Mouse (Mus musculus): ENCODE data around the gene Ndufaf3. TPM values are rescaled to one million over a fixed set of nuclear protein-coding genes. Genes with fewer than 3 reads are reported as not detected.

Gene Ndufaf3
- polyA plus RNA-seq, 2 experiments: 23.1 to 42.7 TPM

GRCm38 (mm10) chr9:108546875-108547274 is 20.4 kb downstream of the Ndufaf3 start:
- Histone ChIP-seq H3K27ac (replicated peaks; ENCODE audit: low read depth, low read length) (no peak overlapping the region), H3K9me3 (ENCODE audit: control insufficient read depth, low read length) (no peaks in the 10 kb centered on the region), H3K4me3 (replicated peaks; ENCODE audit: low read length) (no peak overlapping the region), H3K9ac (ENCODE audit: low read depth, low read length, severe bottlenecking) (no peak overlapping the region), H3K27me3 (ENCODE audit: control insufficient read depth, insufficient read depth, low read length) (no peaks in the 10 kb centered on the region), H3K4me1 (ENCODE audit: control insufficient read depth, insufficient read depth, low read length) (no peaks in the 10 kb centered on the region), H3K4me2 (replicated peaks; ENCODE audit: low read depth, low read length, severe bottlenecking) (no peak overlapping the region), H3K36me3 (ENCODE audit: control insufficient read depth, insufficient read depth, low read length) (peaks cover 91% of the 10 kb centered on the region)
- TF ChIP-seq POLR2A (IDR thresholded peaks at IDR 0.05; ENCODE audit: borderline replicate concordance, extremely low read depth, insufficient read depth, insufficient read length): no peak
- 91% methylated on average over 1 of the region's 1 CpGs for WGBS
- no peak for DNase-seq (ENCODE audit: low spot score)
- ATAC-seq (ENCODE audit: low FRiP score, low read depth): no peak

GRCm38 (mm10) chr9:108545986-108546385 is 21.2 kb downstream of the Ndufaf3 start:
- H3K9ac ChIP-seq (ENCODE audit: low read depth, low read length, severe bottlenecking): no peak overlapping the region
- H3K4me3 ChIP-seq (replicated peaks; ENCODE audit: low read length): no peak overlapping the region
- ATAC-seq (ENCODE audit: low FRiP score, low read depth): no peak
- H3K27ac ChIP-seq (replicated peaks; ENCODE audit: low read depth, low read length): no peak overlapping the region
- no peak for TF ChIP-seq POLR2A (IDR thresholded peaks at IDR 0.05; ENCODE audit: borderline replicate concordance, extremely low read depth, insufficient read depth, insufficient read length)
- peaks cover 93% of the 10 kb centered on the region for H3K36me3 ChIP-seq (ENCODE audit: control insufficient read depth, insufficient read depth, low read length)
- no peaks in the 10 kb centered on the region for H3K9me3 ChIP-seq (ENCODE audit: control insufficient read depth, low read length)
- no peak overlapping the region for H3K4me2 ChIP-seq (replicated peaks; ENCODE audit: low read depth, low read length, severe bottlenecking)
- no peak for DNase-seq (ENCODE audit: low spot score)
- WGBS: 95% methylated on average over 3 of the region's 3 CpGs
- H3K27me3 ChIP-seq (ENCODE audit: control insufficient read depth, insufficient read depth, low read length): no peaks in the 10 kb centered on the region
- no peaks in the 10 kb centered on the region for H3K4me1 ChIP-seq (ENCODE audit: control insufficient read depth, insufficient read depth, low read length)

- no peak overlapping the region for H3K9ac ChIP-seq (ENCODE audit: low read depth, low read length, severe bottlenecking)
- no peak overlapping the region for H3K4me3 ChIP-seq (replicated peaks; ENCODE audit: low read length)
- H3K4me1 ChIP-seq (ENCODE audit: control insufficient read depth, insufficient read depth, low read length): no peaks in the 10 kb centered on the region
- no peak overlapping the region for H3K27ac ChIP-seq (replicated peaks; ENCODE audit: low read depth, low read length)
- H3K4me2 ChIP-seq (replicated peaks; ENCODE audit: low read depth, low read length, severe bottlenecking): no peak overlapping the region
- no peaks in the 10 kb centered on the region for H3K27me3 ChIP-seq (ENCODE audit: control insufficient read depth, insufficient read depth, low read length)
- DNase-seq (ENCODE audit: low spot score) (no peak), ATAC-seq (ENCODE audit: low FRiP score, low read depth) (no peak)
- no peak for TF ChIP-seq POLR2A (IDR thresholded peaks at IDR 0.05; ENCODE audit: borderline replicate concordance, extremely low read depth, insufficient read depth, insufficient read length)
- H3K9me3 ChIP-seq (ENCODE audit: control insufficient read depth, low read length): no peaks in the 10 kb centered on the region
- H3K36me3 ChIP-seq (ENCODE audit: control insufficient read depth, insufficient read depth, low read length): peaks cover 90% of the 10 kb centered on the region
Observed at GRCm38 (mm10) chr9:108540846-108541245, 26.4 kb downstream of the Ndufaf3 start.

- H3K4me3 ChIP-seq (replicated peaks; ENCODE audit: low read length): no peak overlapping the region
- H3K9me3 ChIP-seq (ENCODE audit: control insufficient read depth, low read length): no peaks in the 10 kb centered on the region
- no peak overlapping the region for H3K4me2 ChIP-seq (replicated peaks; ENCODE audit: low read depth, low read length, severe bottlenecking)
- DNase-seq (ENCODE audit: low spot score) (no peak), ATAC-seq (ENCODE audit: low FRiP score, low read depth) (no peak)
- H3K36me3 ChIP-seq (ENCODE audit: control insufficient read depth, insufficient read depth, low read length): peaks cover 81% of the 10 kb centered on the region
- no peaks in the 10 kb centered on the region for H3K4me1 ChIP-seq (ENCODE audit: control insufficient read depth, insufficient read depth, low read length)
- no peak overlapping the region for H3K27ac ChIP-seq (replicated peaks; ENCODE audit: low read depth, low read length)
- no peak overlapping the region for H3K9ac ChIP-seq (ENCODE audit: low read depth, low read length, severe bottlenecking)
- no peaks in the 10 kb centered on the region for H3K27me3 ChIP-seq (ENCODE audit: control insufficient read depth, insufficient read depth, low read length)
- TF ChIP-seq POLR2A (IDR thresholded peaks at IDR 0.05; ENCODE audit: borderline replicate concordance, extremely low read depth, insufficient read depth, insufficient read length): no peak
- 98% methylated on average over 1 of the region's 1 CpGs for WGBS
Observed at GRCm38 (mm10) chr9:108531496-108531895, 35.7 kb downstream of the Ndufaf3 start.

GRCm38 (mm10) chr9:108530954-108531353 is 36.3 kb downstream of the Ndufaf3 start:
- ATAC-seq (ENCODE audit: low FRiP score, low read depth): no peak
- Histone ChIP-seq H3K4me2 (replicated peaks; ENCODE audit: low read depth, low read length, severe bottlenecking) (no peak overlapping the region), H3K36me3 (ENCODE audit: control insufficient read depth, insufficient read depth, low read length) (peaks cover 76% of the 10 kb centered on the region), H3K4me3 (replicated peaks; ENCODE audit: low read length) (no peak overlapping the region), H3K9me3 (ENCODE audit: control insufficient read depth, low read length) (no peaks in the 10 kb centered on the region), H3K27me3 (ENCODE audit: control insufficient read depth, insufficient read depth, low read length) (no peaks in the 10 kb centered on the region), H3K9ac (ENCODE audit: low read depth, low read length, severe bottlenecking) (no peak overlapping the region), H3K4me1 (ENCODE audit: control insufficient read depth, insufficient read depth, low read length) (no peaks in the 10 kb centered on the region), H3K27ac (replicated peaks; ENCODE audit: low read depth, low read length) (no peak overlapping the region)
- no peak for DNase-seq (ENCODE audit: low spot score)
- no peak for TF ChIP-seq POLR2A (IDR thresholded peaks at IDR 0.05; ENCODE audit: borderline replicate concordance, extremely low read depth, insufficient read depth, insufficient read length)
- whole genome bisulfite sequencing: 91% methylated on average over 1 of the region's 1 CpGs

- H3K9me3 ChIP-seq (ENCODE audit: control insufficient read depth, low read length): no peaks in the 10 kb centered on the region
- no peak overlapping the region for H3K9ac ChIP-seq (ENCODE audit: low read depth, low read length, severe bottlenecking)
- no peak overlapping the region for H3K4me3 ChIP-seq (replicated peaks; ENCODE audit: low read length)
- ATAC-seq (ENCODE audit: low FRiP score, low read depth): no peak
- peaks cover 33% of the 10 kb centered on the region for H3K36me3 ChIP-seq (ENCODE audit: control insufficient read depth, insufficient read depth, low read length)
- H3K27ac ChIP-seq (replicated peaks; ENCODE audit: low read depth, low read length): no peak overlapping the region
- WGBS: 87% methylated on average over 3 of the region's 3 CpGs
- no peak overlapping the region for H3K4me2 ChIP-seq (replicated peaks; ENCODE audit: low read depth, low read length, severe bottlenecking)
- no peak for DNase-seq (ENCODE audit: low spot score)
- H3K27me3 ChIP-seq (ENCODE audit: control insufficient read depth, insufficient read depth, low read length): no peaks in the 10 kb centered on the region
- no peak for TF ChIP-seq POLR2A (IDR thresholded peaks at IDR 0.05; ENCODE audit: borderline replicate concordance, extremely low read depth, insufficient read depth, insufficient read length)
- H3K4me1 ChIP-seq (ENCODE audit: control insufficient read depth, insufficient read depth, low read length): no peaks in the 10 kb centered on the region
Observed at GRCm38 (mm10) chr9:108525400-108525799, 41.8 kb downstream of the Ndufaf3 start.

Measured in limb, embryonic 14.5 days (tissue).